Mouse (Mus musculus) testis, adult 2 months (tissue): Measurements from ENCODE around the gene Kank1. TPM values are rescaled to one million over a fixed set of nuclear protein-coding genes. Genes with fewer than 3 reads are reported as not detected.

Experiments used
- H3K27ac ChIP-seq: fragments of 200-500 bp; 2 replicates; pipeline ENCODE4 v1.5.1; 2012; ENCODE audit warnings: low read depth, low read length; ENCODE audit not compliant: control insufficient read depth, insufficient read depth
- H3K27me3 ChIP-seq: fragments of 200-500 bp; 2 replicates; pipeline ENCODE4 v1.6.1; 2012; ENCODE audit warnings: mild to moderate bottlenecking, low read length, moderate library complexity; ENCODE audit not compliant: control insufficient read depth, insufficient read depth
- H3K36me3 ChIP-seq: fragments of 200-500 bp; 2 replicates; pipeline ENCODE4 v1.6.1; 2012; ENCODE audit warnings: mild to moderate bottlenecking, low read length; ENCODE audit not compliant: control insufficient read depth, insufficient read depth
- H3K4me1 ChIP-seq: fragments of 200-500 bp; 2 replicates; pipeline ENCODE4 v1.6.1; 2012; ENCODE audit warnings: low read length; ENCODE audit not compliant: control insufficient read depth, insufficient read depth
- H3K4me3 ChIP-seq: fragments of 200-500 bp; 2 replicates; pipeline ENCODE4 v1.5.1; 2012; ENCODE audit warnings: low read depth, mild to moderate bottlenecking, low read length, moderate library complexity, mixed read lengths; ENCODE audit not compliant: control insufficient read depth
- CTCF ChIP-seq: fragments of 200-500 bp; IDR thresholded peaks from 2 replicates; pipeline ENCODE4 v1.5.1; 2012; ENCODE audit warnings: low read depth, mild to moderate bottlenecking, inconsistent platforms, low read length, moderate library complexity; ENCODE audit not compliant: control insufficient read depth, insufficient read depth, insufficient replicate concordance
- POLR2A ChIP-seq: fragments of 200-500 bp; IDR thresholded peaks from 2 replicates; pipeline ENCODE4 v1.6.1; 2012; ENCODE audit warnings: low read depth, mild to moderate bottlenecking, inconsistent platforms, low read length, moderate library complexity; ENCODE audit not compliant: control insufficient read depth
- polyA plus RNA-seq: library from polyadenylated mRNA; depleted of rRNA; stranded (reverse); fragments of >200 nt; gene quantifications from 2 replicates; pipeline ENCODE4 v1.2.3, GENCODE M21; 2012

Kank1 gene
- polyA plus RNA-seq, 1 experiment: 11.0 TPM

DNA sequence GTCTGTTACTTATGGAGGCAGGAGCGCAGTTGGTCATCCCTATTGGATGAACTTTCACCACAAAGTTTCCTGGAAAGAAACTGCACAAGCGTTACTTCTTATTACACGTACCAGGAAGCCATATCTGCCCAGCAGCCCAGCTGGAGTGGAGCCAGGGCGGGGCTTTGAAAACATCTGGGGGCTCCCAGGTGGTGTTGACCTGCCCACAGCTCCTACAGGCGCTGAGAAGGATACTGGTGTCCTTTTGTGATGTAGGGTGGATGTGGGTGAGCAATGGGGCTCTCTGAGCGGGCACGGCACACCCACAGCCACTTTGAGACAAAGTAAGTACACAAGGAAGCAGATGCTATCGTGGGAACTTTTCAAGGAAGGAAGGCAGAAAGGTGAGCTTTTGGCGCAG lies 133.7 kb downstream of the Kank1 start:
- no peaks in the 10 kb centered on the region for H3K27me3 ChIP-seq
- TF ChIP-seq CTCF (no peak), POLR2A (no peak)
- H3K27ac ChIP-seq: no peak overlapping the region
- H3K4me3 ChIP-seq: no peak overlapping the region
- no peaks in the 10 kb centered on the region for H3K36me3 ChIP-seq
- H3K4me1 ChIP-seq: no peaks in the 10 kb centered on the region; the same call in 1 of the 2 replicates

DNA sequence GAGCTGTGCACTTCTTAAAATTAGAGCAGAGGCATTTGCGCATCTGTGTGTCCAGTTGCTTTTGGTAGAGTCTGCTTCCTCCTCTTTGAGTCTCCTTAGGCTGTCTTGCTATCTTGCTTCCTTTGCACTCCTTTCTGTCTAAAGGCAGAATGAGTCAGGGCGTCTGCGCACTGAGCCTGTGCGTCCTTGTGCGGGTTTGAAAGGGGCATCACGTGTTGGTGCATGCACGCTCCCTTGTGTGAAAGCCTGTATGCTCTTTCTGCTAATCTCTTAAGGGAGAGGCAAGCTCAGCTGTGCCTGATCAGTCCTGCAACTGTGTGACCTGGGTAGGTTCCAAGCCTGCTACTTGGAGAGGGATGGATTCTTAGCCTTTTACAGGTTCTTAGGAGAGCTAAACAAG lies 136.0 kb downstream of the Kank1 start:
- H3K4me3 ChIP-seq: no peak overlapping the region
- no peak overlapping the region for H3K27ac ChIP-seq
- TF ChIP-seq POLR2A (no peak), CTCF (no peak)
- no peaks in the 10 kb centered on the region for H3K36me3 ChIP-seq
- H3K27me3 ChIP-seq: no peaks in the 10 kb centered on the region
- H3K4me1 ChIP-seq: no peaks in the 10 kb centered on the region; the same call in 1 of the 2 replicates

DNA sequence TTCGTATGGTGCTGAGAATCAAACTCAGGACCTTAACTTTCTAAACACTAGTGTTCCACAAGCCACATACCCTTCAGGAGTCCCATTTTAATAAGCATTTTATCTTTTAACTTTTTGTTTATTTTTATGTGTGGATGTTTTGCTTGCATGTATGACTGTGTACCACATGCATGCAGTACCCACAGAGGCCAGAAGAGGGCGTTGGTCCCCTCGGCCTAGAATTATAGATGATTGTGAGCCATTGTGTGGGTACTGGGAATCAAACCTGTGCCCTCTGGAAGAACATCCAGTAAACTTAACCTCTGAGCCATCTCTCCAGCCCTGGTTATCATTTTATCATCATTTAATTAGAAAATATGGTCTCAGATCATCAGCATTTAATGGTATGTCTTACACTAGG lies 136.8 kb downstream of the Kank1 start:
- H3K4me1 ChIP-seq: no peaks in the 10 kb centered on the region; the same call in 1 of the 2 replicates
- H3K36me3 ChIP-seq: no peaks in the 10 kb centered on the region
- no peak overlapping the region for H3K4me3 ChIP-seq
- no peak overlapping the region for H3K27ac ChIP-seq
- TF ChIP-seq POLR2A (no peak), CTCF (peak; percentile 69; the same call in 1 of the 2 replicates)
- H3K27me3 ChIP-seq: no peaks in the 10 kb centered on the region

DNA sequence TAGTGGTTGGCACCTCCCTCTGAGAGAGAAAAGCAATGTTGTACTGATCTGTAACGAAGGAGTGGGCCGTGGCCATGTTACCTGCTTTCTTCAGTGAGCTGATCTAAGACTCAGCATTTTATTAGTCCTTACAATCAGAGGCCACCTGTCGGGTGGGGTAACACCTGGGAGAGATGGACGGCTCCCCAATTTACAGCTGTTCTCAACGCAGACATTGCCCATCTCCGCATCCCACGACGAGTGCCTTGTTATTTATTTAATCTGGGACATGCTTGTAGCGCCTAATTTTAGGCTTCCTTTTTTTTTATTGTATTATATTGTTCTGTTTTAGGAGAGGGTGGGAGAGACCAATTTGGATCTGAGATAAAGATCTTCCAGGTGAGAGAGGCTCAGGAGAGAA lies 137.4 kb downstream of the Kank1 start:
- Histone ChIP-seq H3K36me3 (no peaks in the 10 kb centered on the region), H3K4me3 (no peak overlapping the region), H3K27ac (no peak overlapping the region), H3K4me1 (no peaks in the 10 kb centered on the region; the same call in 1 of the 2 replicates), H3K27me3 (no peaks in the 10 kb centered on the region)
- no peak for TF ChIP-seq POLR2A

DNA sequence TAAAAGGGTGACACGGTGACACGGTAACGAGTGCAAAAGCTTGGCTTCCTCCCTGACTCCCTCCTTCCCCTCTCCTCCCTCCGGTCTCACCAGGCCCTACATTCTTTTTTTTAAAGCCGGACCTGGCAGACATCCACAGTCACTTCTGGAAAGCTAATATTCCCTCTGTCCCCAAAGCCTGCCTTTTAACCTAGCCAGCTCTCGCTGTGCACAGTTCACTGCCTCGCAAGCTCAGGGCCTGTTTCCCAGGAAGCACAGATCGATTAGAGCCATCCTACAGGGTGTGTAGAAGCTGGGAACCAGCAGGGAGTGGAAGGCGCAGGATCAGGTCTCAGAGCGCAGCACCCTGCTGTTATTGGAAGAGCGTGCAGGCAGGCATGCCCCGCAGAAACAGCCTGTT lies 138.2 kb downstream of the Kank1 start:
- Histone ChIP-seq H3K4me3 (no peak overlapping the region), H3K27ac (no peak overlapping the region), H3K27me3 (no peaks in the 10 kb centered on the region), H3K4me1 (no peaks in the 10 kb centered on the region; the same call in 1 of the 2 replicates), H3K36me3 (no peaks in the 10 kb centered on the region)
- TF ChIP-seq POLR2A: no peak
- no peak for TF ChIP-seq CTCF

DNA sequence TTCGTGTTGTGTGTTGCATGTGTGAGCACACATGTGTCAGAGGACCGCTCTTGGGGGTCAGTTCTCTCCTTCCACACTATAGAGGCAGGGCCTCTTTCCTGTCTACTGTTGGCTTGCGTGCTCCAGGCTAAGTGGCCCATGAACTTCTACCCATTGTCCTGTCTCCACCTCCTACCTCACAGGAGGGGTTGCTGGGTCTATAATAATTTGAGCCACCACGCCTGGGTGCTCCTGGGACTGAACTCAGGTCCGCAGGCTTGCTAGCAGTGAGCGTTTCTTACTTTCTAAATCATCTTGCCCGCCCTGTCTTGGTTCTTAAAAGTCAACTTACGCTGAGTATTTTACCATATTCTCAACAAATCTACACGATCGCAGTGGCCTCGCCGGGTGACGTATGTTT lies 140.1 kb downstream of the Kank1 start:
- H3K4me3 ChIP-seq: no peak overlapping the region
- TF ChIP-seq POLR2A (no peak), CTCF (no peak)
- no peaks in the 10 kb centered on the region; the same call in 1 of the 2 replicates for H3K4me1 ChIP-seq
- no peak overlapping the region for H3K27ac ChIP-seq
- no peaks in the 10 kb centered on the region for H3K27me3 ChIP-seq
- no peaks in the 10 kb centered on the region for H3K36me3 ChIP-seq

DNA sequence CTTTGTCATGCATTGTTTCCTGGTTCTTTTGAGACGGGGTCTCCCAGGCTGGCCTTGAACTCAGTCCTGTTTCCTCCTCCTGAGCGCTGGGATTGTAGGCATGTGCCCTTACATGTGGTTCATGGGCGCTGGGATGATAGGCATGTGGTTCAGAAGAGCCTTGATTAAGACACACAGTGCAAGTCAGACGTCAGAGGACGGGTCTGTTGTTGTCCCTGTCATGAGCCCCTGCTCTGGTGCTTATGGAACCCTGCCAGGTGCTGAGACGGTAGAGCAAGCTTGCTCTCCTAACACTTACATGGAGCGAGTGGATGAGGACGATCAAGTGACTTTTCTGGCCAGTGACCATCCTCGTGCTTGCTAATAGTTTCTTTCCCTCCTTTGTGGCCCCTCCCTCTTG lies 143.9 kb downstream of the Kank1 start:
- H3K36me3 ChIP-seq: no peaks in the 10 kb centered on the region
- no peak overlapping the region for H3K27ac ChIP-seq
- H3K4me3 ChIP-seq: no peak overlapping the region
- H3K4me1 ChIP-seq: no peaks in the 10 kb centered on the region
- no peaks in the 10 kb centered on the region for H3K27me3 ChIP-seq
- TF ChIP-seq CTCF (no peak), POLR2A (no peak)

DNA sequence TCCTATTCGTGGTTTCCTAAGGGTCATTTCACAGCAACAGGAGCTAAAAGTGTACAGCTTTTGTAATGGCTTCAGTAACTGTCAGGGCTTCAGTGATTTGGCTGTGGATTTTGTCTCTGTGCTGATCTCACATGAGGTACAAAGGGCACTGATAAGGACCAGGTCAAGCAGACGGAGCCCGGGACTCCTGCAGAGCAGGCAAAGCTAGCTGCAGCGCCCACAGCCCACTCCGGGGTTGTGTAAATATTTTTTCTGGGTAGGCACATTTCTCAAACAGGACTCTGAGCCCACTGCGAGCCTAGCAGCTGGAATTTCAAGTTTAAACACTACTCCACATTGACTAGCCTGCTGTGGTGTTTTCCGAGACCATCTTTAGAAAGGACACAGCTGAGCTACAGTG lies 145.2 kb downstream of the Kank1 start:
- no peak overlapping the region for H3K27ac ChIP-seq
- no peaks in the 10 kb centered on the region for H3K36me3 ChIP-seq
- H3K4me1 ChIP-seq: no peaks in the 10 kb centered on the region
- no peak overlapping the region for H3K4me3 ChIP-seq
- H3K27me3 ChIP-seq: no peaks in the 10 kb centered on the region
- TF ChIP-seq POLR2A: no peak
- no peak for TF ChIP-seq CTCF

DNA sequence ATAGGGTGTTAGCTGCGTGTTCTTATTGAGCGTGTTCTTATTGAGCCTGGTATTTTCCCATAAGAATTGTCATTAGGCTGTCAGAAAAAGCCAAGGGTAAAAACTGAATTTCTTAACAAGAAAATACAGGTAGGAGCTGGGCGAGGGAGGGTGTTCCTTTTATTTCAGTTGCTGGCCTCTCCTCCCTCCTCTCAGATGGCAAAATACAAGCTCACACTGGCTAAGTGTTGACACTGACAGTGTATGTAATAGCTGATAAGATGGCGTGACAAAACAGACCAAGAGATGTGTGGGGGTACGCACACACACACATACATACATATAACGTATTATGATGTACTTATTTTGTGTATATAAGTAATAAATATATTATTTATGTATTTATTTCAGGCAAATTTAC lies 145.7 kb downstream of the Kank1 start:
- no peak overlapping the region for H3K27ac ChIP-seq
- no peak overlapping the region for H3K4me3 ChIP-seq
- no peak for TF ChIP-seq CTCF
- no peak for TF ChIP-seq POLR2A
- no peaks in the 10 kb centered on the region for H3K4me1 ChIP-seq
- H3K36me3 ChIP-seq: no peaks in the 10 kb centered on the region
- H3K27me3 ChIP-seq: no peaks in the 10 kb centered on the region
